Mouse (Mus musculus) ovary, adult 18-20 months (tissue): ENCODE results near the gene Spata21.
"Not testable (repeated sequence)": the region's sequence is repeated elsewhere in the genome, so short reads cannot be mapped to it uniquely, and the experiment has no call there.

Experiments
- DNase-seq: peaks from one replicate; pipeline ENCODE4 v3.0.0; 2022; ENCODE audit warnings: low spot score, mixed read lengths

The Spata21 gene

GRCm38 (mm10) chr4:141130704-141131342 is 42.7 kb downstream of the Spata21 start:
- DNase-seq: no peak

- no peak for DNase-seq
These were observed 43.5 kb downstream of the Spata21 start for GRCm38 (mm10) chr4:141131531-141132061.

- no peak for DNase-seq
These were observed 44.1 kb downstream of the Spata21 start for GRCm38 (mm10) chr4:141132191-141132590.

- DNase-seq: no peak
These were observed 45.1 kb downstream of the Spata21 start for GRCm38 (mm10) chr4:141133227-141133626.

DNA sequence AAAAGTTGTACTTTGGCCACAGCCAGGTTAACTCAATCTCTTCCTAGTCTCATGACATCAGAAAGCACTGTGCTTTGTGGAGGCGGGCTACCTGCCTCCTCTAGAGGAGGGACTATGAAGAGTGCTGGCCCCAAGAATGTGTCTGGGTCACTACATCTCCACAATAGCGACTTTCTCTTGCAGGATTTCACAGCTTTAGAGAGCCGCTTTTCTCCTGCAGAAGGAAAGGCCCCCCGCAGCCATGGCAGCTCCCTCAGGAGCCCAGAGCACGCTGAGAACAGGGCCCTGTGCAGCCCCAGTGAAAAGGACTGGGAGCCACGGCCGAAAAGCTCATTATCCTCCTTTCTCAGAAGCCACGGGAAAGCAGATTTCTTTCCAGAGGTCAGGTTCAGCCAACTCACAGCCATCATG is 45.9 kb downstream of the Spata21 start:
- DNase-seq: no peak

GRCm38 (mm10) chr4:141134751-141135530 is 46.8 kb downstream of the Spata21 start:
- no peak for DNase-seq

- DNase-seq: no peak
These were observed 48.0 kb downstream of the Spata21 start for GRCm38 (mm10) chr4:141136126-141136525.

DNA sequence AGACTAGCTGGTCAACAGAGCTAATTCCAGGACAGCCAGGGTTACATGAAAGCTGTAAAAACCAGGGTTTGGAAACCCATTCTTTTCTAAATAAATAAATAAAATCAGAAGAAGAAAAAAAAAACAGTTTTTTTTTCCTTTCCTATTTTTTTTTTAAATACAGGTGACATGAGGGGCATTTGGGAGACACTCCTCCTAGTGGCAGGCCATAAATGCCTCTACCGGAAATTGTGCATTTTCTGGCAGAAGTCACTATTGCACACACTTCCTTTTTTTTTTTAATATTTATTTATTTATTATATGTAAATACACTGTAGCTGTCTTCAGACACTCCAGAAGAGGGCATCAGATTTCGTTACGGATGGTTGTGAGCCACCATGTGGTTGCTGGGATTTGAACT is 49.6 kb downstream of the Spata21 start:
- not testable (repeated sequence) for DNase-seq

DNA sequence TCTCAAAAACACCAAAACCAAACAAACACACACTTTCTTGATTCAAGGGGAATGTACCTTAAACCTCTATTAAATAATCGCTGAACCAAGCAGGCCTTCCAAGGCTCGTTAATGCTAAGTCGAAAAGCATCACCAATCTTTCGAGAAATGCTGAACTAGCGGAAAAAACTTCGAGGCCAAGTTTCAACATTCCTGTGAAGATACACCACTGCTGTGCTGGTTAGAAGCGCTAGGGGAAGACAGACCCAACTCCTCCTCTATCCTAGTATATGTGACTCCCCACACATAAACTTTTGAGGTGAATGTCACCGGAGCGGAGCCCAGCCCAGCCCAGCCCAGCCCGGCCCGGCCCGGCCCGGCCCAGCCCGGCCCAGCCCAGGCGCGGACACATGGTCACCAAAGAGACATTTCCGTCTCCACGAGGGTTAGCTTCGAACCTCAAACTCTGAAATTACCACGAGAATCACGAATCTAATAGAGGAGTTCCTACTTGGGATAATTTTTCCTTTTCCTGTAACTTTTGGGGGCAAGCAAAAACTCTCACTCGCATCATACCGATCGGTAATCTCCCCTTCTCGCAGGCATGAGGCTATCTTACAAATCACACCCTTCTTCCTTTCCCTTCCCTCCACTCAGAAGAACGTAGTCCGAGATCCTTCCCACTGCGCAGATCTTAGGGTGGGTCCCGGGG is 50.4 kb downstream of the Spata21 start:
- DNase-seq: no peak

DNA sequence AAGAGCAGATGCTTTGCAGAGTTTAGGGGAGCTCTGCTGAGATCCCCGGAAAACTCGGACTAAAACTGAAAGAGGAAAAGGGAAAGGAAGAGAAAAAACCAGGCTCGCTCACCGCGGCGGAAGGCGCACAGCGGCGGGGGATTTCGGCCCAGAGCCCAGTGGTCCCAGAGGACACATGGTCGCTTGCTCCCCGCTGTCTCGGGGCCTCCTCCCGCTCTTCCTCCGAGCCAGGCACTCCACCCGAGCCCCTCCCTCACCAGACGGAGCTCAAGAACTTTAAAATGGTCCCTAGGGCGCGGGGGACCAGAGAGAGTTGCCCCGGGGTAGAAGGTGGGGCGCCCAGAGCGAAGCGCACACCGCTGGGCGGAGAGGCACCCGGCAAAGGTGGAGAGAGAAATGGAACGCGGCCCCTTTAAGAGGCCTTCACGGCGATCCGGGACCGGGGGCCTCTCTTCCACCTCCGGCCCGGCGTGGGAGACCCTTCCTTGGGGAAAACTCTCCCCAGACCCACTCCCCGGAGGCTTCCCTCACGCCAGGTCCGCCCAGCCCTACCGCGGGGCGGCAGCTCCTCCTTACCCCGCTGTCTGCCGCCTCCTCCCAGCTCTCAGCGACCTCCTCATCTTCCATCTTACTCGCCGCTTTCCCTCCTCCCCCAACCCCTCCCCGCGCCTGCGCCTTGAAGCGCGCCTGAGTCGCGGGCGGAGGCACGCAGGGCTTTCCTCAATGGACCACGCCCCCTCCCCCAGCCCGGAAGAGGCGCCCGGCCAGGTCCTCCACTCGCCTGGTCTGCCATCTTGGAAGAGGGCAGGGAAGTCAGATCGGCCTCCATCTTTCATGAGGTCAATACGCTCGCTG is 51.2 kb downstream of the Spata21 start, which contains the start of gene Szrd1:
Gene Szrd1, minus strand, starts transcription at position 660 of the 855 bp plus-strand sequence.
- DNase-seq: peak; percentile 98

- not testable (repeated sequence) for DNase-seq
These were observed 52.2 kb downstream of the Spata21 start for GRCm38 (mm10) chr4:141140354-141140753.

GRCm38 (mm10) chr4:141140967-141141366 is 52.8 kb downstream of the Spata21 start:
- DNase-seq: no peak

DNA sequence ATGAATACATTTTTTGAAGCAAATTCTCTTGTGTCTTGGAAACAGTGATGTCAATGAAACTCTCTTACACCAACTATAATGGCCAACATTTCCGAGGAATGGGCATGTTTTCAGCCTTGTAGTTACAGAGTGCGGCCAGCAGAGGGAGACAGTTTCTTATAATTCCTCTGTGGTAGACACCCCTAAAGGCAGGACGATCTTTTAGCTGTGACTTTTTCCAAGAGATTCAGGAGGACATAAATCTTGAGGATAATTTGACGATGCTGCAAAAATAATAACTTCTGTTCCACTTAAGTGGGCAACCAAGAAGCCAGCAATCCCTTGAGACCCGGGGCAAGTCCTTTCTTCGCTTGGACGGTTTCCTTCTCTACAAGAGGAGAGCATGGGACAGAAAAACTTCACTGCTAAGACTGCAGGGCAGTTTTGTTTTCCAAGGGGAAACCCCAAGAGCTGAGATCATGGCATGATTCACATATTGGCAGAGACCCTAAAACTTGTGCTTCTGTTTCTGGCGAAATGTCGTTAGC is 54.2 kb downstream of the Spata21 start:
- no peak for DNase-seq

DNA sequence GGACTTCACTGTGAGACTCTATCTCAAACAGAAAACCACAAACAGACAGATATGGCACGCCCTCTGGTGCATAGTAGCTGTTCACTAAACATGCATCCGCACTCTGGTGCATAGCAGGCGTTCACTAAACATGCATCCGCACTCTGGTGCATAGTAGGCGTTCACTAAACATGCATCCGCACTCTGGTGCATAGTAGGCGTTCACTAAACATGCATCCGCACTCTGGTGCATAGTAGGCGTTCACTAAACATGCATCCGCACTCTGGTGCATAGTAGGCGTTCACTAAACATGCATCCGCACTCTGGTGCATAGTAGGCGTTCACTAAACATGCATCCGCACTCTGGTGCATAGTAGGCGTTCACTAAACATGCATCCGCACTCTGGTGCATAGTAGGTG is 57.0 kb downstream of the Spata21 start:
- not testable (repeated sequence) for DNase-seq

GRCm38 (mm10) chr4:141146491-141147033 is 58.4 kb downstream of the Spata21 start:
- no peak for DNase-seq

GRCm38 (mm10) chr4:141147112-141148008 is 59.2 kb downstream of the Spata21 start, which contains the start of gene Fbxo42:
TSS of gene Fbxo42 (plus strand) at chr4:141147913.
- DNase-seq: peak; percentile 86

GRCm38 (mm10) chr4:141148009-141148801 is 60.1 kb downstream of the Spata21 start:
- DNase-seq: no peak

DNA sequence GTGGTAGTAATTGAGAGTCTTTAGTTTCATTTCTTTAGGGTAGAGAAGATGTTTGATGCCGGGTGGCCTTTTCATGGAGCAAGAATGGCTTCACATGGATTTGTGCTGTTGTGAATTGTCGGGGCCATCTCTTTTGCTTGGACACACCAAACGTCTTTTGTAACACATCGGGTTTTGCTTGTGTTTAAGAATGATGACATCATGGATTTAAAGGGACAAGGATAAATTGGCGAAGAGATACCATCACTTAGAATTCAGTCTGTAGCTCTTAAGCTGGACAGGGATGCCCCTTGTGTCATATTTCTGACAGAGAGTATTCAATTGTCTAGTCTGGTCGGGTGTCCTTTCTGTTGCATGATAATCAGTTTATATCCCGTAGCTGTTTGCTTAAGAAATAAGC is 61.0 kb downstream of the Spata21 start:
- DNase-seq: no peak

DNA sequence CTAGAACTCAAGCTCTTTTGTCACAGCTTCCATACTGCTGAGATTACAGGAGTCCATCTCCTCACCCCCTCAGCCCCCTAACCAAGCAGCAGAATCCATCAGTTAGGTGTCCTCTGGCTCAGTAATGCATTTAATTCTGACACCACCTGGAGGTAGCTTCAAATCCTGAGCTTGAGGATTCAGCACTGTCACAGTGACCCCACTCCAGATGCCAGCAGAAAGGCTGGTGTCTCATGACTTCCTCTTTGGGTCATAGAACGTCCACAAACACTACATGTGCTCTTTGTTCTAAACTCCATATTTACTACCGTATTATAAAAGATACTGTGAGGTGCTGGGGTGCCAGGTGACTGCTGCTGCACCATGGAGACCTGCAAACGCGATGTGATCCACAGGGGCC is 69.4 kb downstream of the Spata21 start:
- DNase-seq: no peak
